Mouse (Mus musculus) embryonic facial prominence, embryonic 15.5 days (tissue): Measurements from ENCODE around the gene Slc35c2. TPM values are rescaled to one million over a fixed set of nuclear protein-coding genes. Genes with fewer than 3 reads are reported as not detected.
A peak's percentile ranks its signal among the peaks of the same experiment; 100 is the strongest.

Experiments
- ATAC-seq: fragments of 200-750 bp; cut with Nextera tagmentation; 2 replicates; pipeline ENCODE4 v1.8.0; 2017; ENCODE audit warnings: low read depth, moderate TSS enrichment; ENCODE audit not compliant: insufficient number of reproducible peaks, low FRiP score, low TSS enrichment
- H3K27ac ChIP-seq: fragments of 300-500 bp; sonication (generic); replicated peaks from 2 replicates; pipeline ENCODE4 v1.5.1; 2015; ENCODE audit warnings: mild to moderate bottlenecking, inconsistent platforms
- H3K27me3 ChIP-seq: fragments of 300-500 bp; sonication (generic); 2 replicates; pipeline ENCODE4 v1.6.1; 2015; ENCODE audit warnings: inconsistent platforms
- H3K36me3 ChIP-seq: fragments of 300-500 bp; sonication (generic); 2 replicates; pipeline ENCODE4 v1.6.1; 2015; ENCODE audit warnings: mild to moderate bottlenecking, inconsistent platforms
- H3K4me1 ChIP-seq: fragments of 300-500 bp; sonication (generic); 2 replicates; pipeline ENCODE4 v1.6.1; 2015; ENCODE audit warnings: inconsistent platforms
- H3K4me2 ChIP-seq: fragments of 300-500 bp; sonication (generic); replicated peaks from 2 replicates; pipeline ENCODE4 v1.6.1; 2015; ENCODE audit warnings: mild to moderate bottlenecking, inconsistent platforms
- H3K4me3 ChIP-seq: fragments of 300-500 bp; sonication (generic); replicated peaks from 2 replicates; pipeline ENCODE4 v1.5.1; 2015; ENCODE audit warnings: mild to moderate bottlenecking, inconsistent platforms
- H3K9ac ChIP-seq: fragments of 300-500 bp; sonication (generic); 2 replicates; pipeline ENCODE4 v1.6.1; 2015; ENCODE audit warnings: inconsistent platforms
- H3K9me3 ChIP-seq: fragments of 300-500 bp; sonication (generic); replicated peaks from 2 replicates; pipeline ENCODE4 v1.6.1; 2016; ENCODE audit warnings: inconsistent platforms
- WGBS: fragments of 180-500 bp; shearing (Covaris S2); methylation state at CpG from one replicate; pipeline ENCODE4 v1.1.7; 2015; 5-methylcytosine and 5-hydroxymethylcytosine counted together
- polyA plus RNA-seq: library from polyadenylated mRNA; unstranded; fragments of >200 nt; fragmentation: Nextera tagmentation; extraction: Ambion mirVana; gene quantifications from 2 replicates; pipeline ENCODE4 v1.2.1, GENCODE M21; 2015

The Slc35c2 gene
- polyA plus RNA-seq, 1 experiment from 2014 or later: 59.5 TPM

GRCm38 (mm10) chr2:165310818-165311425, 23.3 kb upstream of the Slc35c2 start:
- Histone ChIP-seq H3K9ac (no peak overlapping the region), H3K27me3 (no peaks in the 10 kb centered on the region), H3K4me2 (no peak overlapping the region), H3K36me3 (peaks cover 88% of the 10 kb centered on the region), H3K4me3 (no peak overlapping the region), H3K9me3 (no peaks in the 10 kb centered on the region), H3K4me1 (0 out of 2 replicates have a peak, but pooled peaks cover 10% of the 10 kb centered on the region), H3K27ac (no peak overlapping the region)
- WGBS: 42% methylated on average over 13 of the region's 13 CpGs
- ATAC-seq: no peak

- Histone ChIP-seq H3K9ac (no peak overlapping the region), H3K9me3 (no peaks in the 10 kb centered on the region), H3K4me3 (no peak overlapping the region), H3K4me2 (no peak overlapping the region), H3K36me3 (peaks cover 89% of the 10 kb centered on the region), H3K27me3 (no peaks in the 10 kb centered on the region), H3K4me1 (0 out of 2 replicates have a peak, but pooled peaks cover 10% of the 10 kb centered on the region), H3K27ac (no peak overlapping the region)
- no peak for ATAC-seq
- WGBS: 94% methylated on average over 6 of the region's 6 CpGs
These were observed 20.1 kb upstream of the Slc35c2 start for GRCm38 (mm10) chr2:165307801-165308200.

GRCm38 (mm10) chr2:165305438-165305837, 17.8 kb upstream of the Slc35c2 start:
- 92% methylated on average over 8 of the region's 8 CpGs for WGBS
- H3K4me3 ChIP-seq: no peak overlapping the region
- H3K9me3 ChIP-seq: no peaks in the 10 kb centered on the region
- ATAC-seq: no peak
- peaks cover 91% of the 10 kb centered on the region for H3K36me3 ChIP-seq
- no peak overlapping the region for H3K27ac ChIP-seq
- no peak overlapping the region for H3K4me2 ChIP-seq
- no peaks in the 10 kb centered on the region for H3K4me1 ChIP-seq
- no peak overlapping the region for H3K9ac ChIP-seq
- no peaks in the 10 kb centered on the region for H3K27me3 ChIP-seq

- H3K4me3 ChIP-seq: no peak overlapping the region
- WGBS: 87% methylated on average over 19 of the region's 19 CpGs
- ATAC-seq: no peak
- H3K9ac ChIP-seq: no peak overlapping the region
- H3K27ac ChIP-seq: no peak overlapping the region
- no peaks in the 10 kb centered on the region for H3K9me3 ChIP-seq
- H3K4me1 ChIP-seq: no peaks in the 10 kb centered on the region
- no peaks in the 10 kb centered on the region for H3K27me3 ChIP-seq
- no peak overlapping the region for H3K4me2 ChIP-seq
- peaks cover 91% of the 10 kb centered on the region for H3K36me3 ChIP-seq
These were observed 17.1 kb upstream of the Slc35c2 start for GRCm38 (mm10) chr2:165304819-165305218.

GRCm38 (mm10) chr2:165303354-165304012, 15.8 kb upstream of the Slc35c2 start:
- no peak overlapping the region for H3K4me3 ChIP-seq

GRCm38 (mm10) chr2:165301409-165301808, 13.7 kb upstream of the Slc35c2 start:
- Histone ChIP-seq H3K36me3 (peaks cover 91% of the 10 kb centered on the region), H3K27me3 (no peaks in the 10 kb centered on the region), H3K4me1 (no peaks in the 10 kb centered on the region), H3K27ac (no peak overlapping the region), H3K4me2 (no peak overlapping the region), H3K9ac (no peak overlapping the region), H3K9me3 (no peaks in the 10 kb centered on the region), H3K4me3 (no peak overlapping the region)
- no peak for ATAC-seq
- 70% methylated on average over 3 of the region's 3 CpGs for WGBS

More at GRCm38 (mm10) chr2:165303354-165304012, 15.8 kb upstream of the Slc35c2 start:
- Histone ChIP-seq H3K9ac (no peak overlapping the region), H3K4me1 (no peaks in the 10 kb centered on the region), H3K9me3 (no peaks in the 10 kb centered on the region), H3K27ac (no peak overlapping the region), H3K36me3 (peaks cover 83% of the 10 kb centered on the region), H3K4me2 (no peak overlapping the region), H3K27me3 (no peaks in the 10 kb centered on the region)
- no peak for ATAC-seq
- WGBS: 89% methylated on average over 6 of the region's 6 CpGs

GRCm38 (mm10) chr2:165300885-165301284, 13.2 kb upstream of the Slc35c2 start:
- Histone ChIP-seq H3K27me3 (no peaks in the 10 kb centered on the region), H3K9ac (no peak overlapping the region), H3K4me3 (no peak overlapping the region), H3K27ac (no peak overlapping the region), H3K9me3 (no peaks in the 10 kb centered on the region), H3K4me2 (no peak overlapping the region), H3K4me1 (no peaks in the 10 kb centered on the region), H3K36me3 (peaks cover 91% of the 10 kb centered on the region)
- 83% methylated on average over 6 of the region's 6 CpGs for WGBS
- no peak for ATAC-seq

- H3K27me3 ChIP-seq: no peaks in the 10 kb centered on the region
- no peaks in the 10 kb centered on the region for H3K4me1 ChIP-seq
- no peak overlapping the region for H3K4me2 ChIP-seq
- no peak overlapping the region for H3K27ac ChIP-seq
- H3K36me3 ChIP-seq: peaks cover 91% of the 10 kb centered on the region
- WGBS: 77% methylated on average over 8 of the region's 8 CpGs
- no peak overlapping the region for H3K4me3 ChIP-seq
- no peak for ATAC-seq
- no peak overlapping the region for H3K9ac ChIP-seq
- no peaks in the 10 kb centered on the region for H3K9me3 ChIP-seq
These were observed 12.8 kb upstream of the Slc35c2 start for GRCm38 (mm10) chr2:165300424-165300823.

- Histone ChIP-seq H3K27ac (no peak overlapping the region), H3K4me3 (no peak overlapping the region), H3K4me2 (no peak overlapping the region), H3K27me3 (no peaks in the 10 kb centered on the region), H3K36me3 (peaks cover 88% of the 10 kb centered on the region), H3K9me3 (no peaks in the 10 kb centered on the region), H3K9ac (no peak overlapping the region), H3K4me1 (no peaks in the 10 kb centered on the region)
- WGBS: 87% methylated on average over 11 of the region's 11 CpGs
- ATAC-seq: no peak
These were observed 9.8 kb upstream of the Slc35c2 start for GRCm38 (mm10) chr2:165297429-165297828.

- Histone ChIP-seq H3K27me3 (no peaks in the 10 kb centered on the region), H3K27ac (no peak overlapping the region), H3K9me3 (no peaks in the 10 kb centered on the region), H3K4me3 (no peak overlapping the region), H3K9ac (no peak overlapping the region), H3K4me2 (no peak overlapping the region), H3K36me3 (peaks cover 88% of the 10 kb centered on the region), H3K4me1 (no peaks in the 10 kb centered on the region)
- ATAC-seq: no peak
- 85% methylated on average over 18 of the region's 18 CpGs for WGBS
These were observed 8.9 kb upstream of the Slc35c2 start for GRCm38 (mm10) chr2:165296571-165296970.

GRCm38 (mm10) chr2:165288315-165289031, 804 bp upstream of the Slc35c2 start:
- Histone ChIP-seq H3K36me3 (peaks cover 39% of the 10 kb centered on the region), H3K4me1 (peaks cover 29% of the 10 kb centered on the region), H3K27ac (peak overlapping the region; percentile 88), H3K9me3 (no peaks in the 10 kb centered on the region), H3K4me3 (peak overlapping the region; percentile 84), H3K9ac (peak overlapping the region; percentile 58), H3K27me3 (no peaks in the 10 kb centered on the region), H3K4me2 (peak overlapping the region; percentile 85)
- ATAC-seq: peak; percentile 69
- WGBS: 52% methylated on average over 18 of the region's 18 CpGs
